Mouse (Mus musculus): ENCODE measurements around the gene Papss2. TPM values are rescaled to one million over a fixed set of nuclear protein-coding genes. Genes with fewer than 3 reads are reported as not detected.

Gene Papss2
- total RNA-seq, 2 experiments from 2014 or later = 0.61 to 0.96 TPM

- ATAC-seq (replicated peaks; ENCODE audit: low FRiP score, low TSS enrichment, poor library complexity, severe bottlenecking) = peak; percentile 51; the same call in 1 of the 2 replicates
Measured at GRCm38 (mm10) chr19:32593870-32594269, 1.7 kb upstream of the Papss2 start.

- ATAC-seq (replicated peaks; ENCODE audit: low FRiP score, low TSS enrichment, poor library complexity, severe bottlenecking) = no peak
Measured at GRCm38 (mm10) chr19:32595131-32595505, 472 bp upstream of the Papss2 start.

- no peak for ATAC-seq (replicated peaks; ENCODE audit: low FRiP score, low TSS enrichment, poor library complexity, severe bottlenecking)
Measured at GRCm38 (mm10) chr19:32599006-32599405, 3.4 kb downstream of the Papss2 start.

GRCm38 (mm10) chr19:32599436-32599835 is 3.8 kb downstream of the Papss2 start:
- no peak for ATAC-seq (replicated peaks; ENCODE audit: low FRiP score, low TSS enrichment, poor library complexity, severe bottlenecking)

GRCm38 (mm10) chr19:32601033-32601770 is 5.6 kb downstream of the Papss2 start:
- no peak for ATAC-seq (replicated peaks; ENCODE audit: low FRiP score, low TSS enrichment, poor library complexity, severe bottlenecking)

- peak; percentile 76 for ATAC-seq (replicated peaks; ENCODE audit: low FRiP score, low TSS enrichment, poor library complexity, severe bottlenecking)
Measured at GRCm38 (mm10) chr19:32603466-32603865, 7.9 kb downstream of the Papss2 start.

- ATAC-seq (replicated peaks; ENCODE audit: low FRiP score, low TSS enrichment, poor library complexity, severe bottlenecking) = peak; percentile 59
Measured at GRCm38 (mm10) chr19:32604127-32604526, 8.5 kb downstream of the Papss2 start.

GRCm38 (mm10) chr19:32604563-32605252 is 9.1 kb downstream of the Papss2 start:
- peak; percentile 58; the same call in 1 of the 2 replicates for ATAC-seq (replicated peaks; ENCODE audit: low FRiP score, low TSS enrichment, poor library complexity, severe bottlenecking)

GRCm38 (mm10) chr19:32606227-32606827 is 10.7 kb downstream of the Papss2 start:
- no peak for ATAC-seq (replicated peaks; ENCODE audit: low FRiP score, low TSS enrichment, poor library complexity, severe bottlenecking)

- no peak for ATAC-seq (replicated peaks; ENCODE audit: low FRiP score, low TSS enrichment, poor library complexity, severe bottlenecking)
Measured at GRCm38 (mm10) chr19:32607036-32607435, 11.4 kb downstream of the Papss2 start.

- no peak for ATAC-seq (replicated peaks; ENCODE audit: low FRiP score, low TSS enrichment, poor library complexity, severe bottlenecking)
Measured at GRCm38 (mm10) chr19:32611386-32612092, 15.9 kb downstream of the Papss2 start.

GRCm38 (mm10) chr19:32614046-32614771 is 18.6 kb downstream of the Papss2 start:
- ATAC-seq (replicated peaks; ENCODE audit: low FRiP score, low TSS enrichment, poor library complexity, severe bottlenecking) = no peak

GRCm38 (mm10) chr19:32614772-32615099 is 19.1 kb downstream of the Papss2 start:
- no peak for ATAC-seq (replicated peaks; ENCODE audit: low FRiP score, low TSS enrichment, poor library complexity, severe bottlenecking)

- ATAC-seq (replicated peaks; ENCODE audit: low FRiP score, low TSS enrichment, poor library complexity, severe bottlenecking) = no peak
Measured at GRCm38 (mm10) chr19:32616646-32617045, 21.1 kb downstream of the Papss2 start.

- no peak for ATAC-seq (replicated peaks; ENCODE audit: low FRiP score, low TSS enrichment, poor library complexity, severe bottlenecking)
Measured at GRCm38 (mm10) chr19:32619739-32620138, 24.1 kb downstream of the Papss2 start.

GRCm38 (mm10) chr19:32620859-32621445 is 25.4 kb downstream of the Papss2 start:
- no peak for ATAC-seq (replicated peaks; ENCODE audit: low FRiP score, low TSS enrichment, poor library complexity, severe bottlenecking)

- ATAC-seq (replicated peaks; ENCODE audit: low FRiP score, low TSS enrichment, poor library complexity, severe bottlenecking) = no peak
Measured at GRCm38 (mm10) chr19:32622142-32622541, 26.6 kb downstream of the Papss2 start.

GRCm38 (mm10) chr19:32626768-32627331 is 31.3 kb downstream of the Papss2 start:
- no peak for ATAC-seq (replicated peaks; ENCODE audit: low FRiP score, low TSS enrichment, poor library complexity, severe bottlenecking)

- ATAC-seq (replicated peaks; ENCODE audit: low FRiP score, low TSS enrichment, poor library complexity, severe bottlenecking) = no peak
Measured at GRCm38 (mm10) chr19:32627631-32628030, 32.0 kb downstream of the Papss2 start.

All from megakaryocyte-erythroid progenitor cell, adult 5-6 weeks (primary cell).